Mouse (Mus musculus): ENCODE measurements at regions not wholly inside any gene's neighbourhood (a gene's known extent, or its start where the extent isn't known, plus 50 kb on each side); places are given as distances from the start of the nearest gene placed in this dataset.

DNA sequence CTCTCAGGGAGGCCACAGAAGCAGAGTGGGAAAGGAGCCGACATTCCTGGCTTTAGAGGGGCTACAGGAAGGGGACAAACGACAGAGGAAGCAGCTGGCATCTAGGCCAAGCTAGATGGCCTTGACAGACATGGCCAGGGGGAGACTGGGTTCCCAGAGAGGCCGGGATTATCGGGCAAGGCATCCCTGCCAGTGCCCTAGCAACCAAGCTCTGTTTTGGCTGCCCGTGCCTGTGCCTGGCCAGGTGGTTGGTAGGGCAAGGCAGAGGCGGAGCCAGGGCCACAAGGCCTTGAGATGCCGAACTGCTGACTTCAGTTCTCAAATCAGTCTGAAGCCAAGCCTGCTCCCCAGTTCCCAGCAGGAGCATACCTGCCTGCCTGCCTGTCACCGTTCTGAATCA lies 142.7 kb downstream of the Vegfa start:
- no peak for DNase-seq (ENCODE audit: low read depth)

DNA sequence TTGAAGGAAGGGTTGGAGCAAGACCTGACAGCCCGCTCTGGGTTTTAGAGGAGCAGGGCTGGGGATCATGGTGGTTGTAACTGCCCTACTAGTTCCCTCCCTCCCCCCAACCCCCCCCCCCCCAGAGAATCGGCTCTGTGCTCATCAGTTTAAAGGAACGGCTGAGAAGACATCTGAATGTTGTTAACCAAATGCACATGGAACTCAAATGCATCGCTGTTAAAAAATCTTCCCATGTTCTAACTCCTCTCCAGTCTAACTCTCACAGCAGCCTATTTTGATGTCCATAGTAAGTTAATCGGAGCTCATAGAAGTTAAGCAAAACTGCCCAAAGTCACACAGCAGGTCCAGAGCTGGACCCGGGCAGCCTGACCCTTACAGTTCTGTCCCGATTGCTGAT lies 143.1 kb downstream of the Vegfa start:
- DNase-seq (ENCODE audit: low read depth): peak; percentile 52

DNA sequence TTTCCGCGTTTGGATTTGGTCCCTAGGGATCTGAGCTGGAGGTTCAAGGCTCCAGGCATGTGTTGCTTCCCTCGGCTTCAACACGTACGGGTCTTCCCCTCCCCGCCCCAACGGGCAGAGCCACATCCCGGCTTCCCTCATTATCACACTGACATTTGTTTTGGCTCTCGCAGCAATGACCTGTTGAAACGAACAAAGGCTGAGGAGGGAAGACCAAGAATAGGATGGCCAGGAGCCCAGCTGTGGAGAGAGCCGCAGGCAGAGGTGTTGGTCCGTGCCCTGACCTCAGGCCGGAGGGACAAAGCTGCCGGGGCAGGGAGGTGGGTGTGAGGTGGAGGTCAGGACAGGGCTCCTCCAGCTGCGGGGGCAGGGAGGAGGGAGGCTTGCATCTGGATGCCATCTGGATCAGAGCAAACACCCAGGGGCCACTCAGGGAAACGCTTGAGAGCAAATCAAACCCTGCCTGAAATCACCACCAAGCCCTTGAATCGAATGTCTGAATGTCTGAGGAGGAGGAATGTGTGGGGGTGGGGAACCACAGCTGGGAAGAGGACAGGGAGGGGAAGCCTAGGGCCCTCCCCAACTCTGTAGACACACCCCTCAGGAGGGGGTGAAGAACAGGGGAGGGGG lies 145.6 kb downstream of the Vegfa start:
- peak; percentile 50 for DNase-seq (ENCODE audit: low read depth)

DNA sequence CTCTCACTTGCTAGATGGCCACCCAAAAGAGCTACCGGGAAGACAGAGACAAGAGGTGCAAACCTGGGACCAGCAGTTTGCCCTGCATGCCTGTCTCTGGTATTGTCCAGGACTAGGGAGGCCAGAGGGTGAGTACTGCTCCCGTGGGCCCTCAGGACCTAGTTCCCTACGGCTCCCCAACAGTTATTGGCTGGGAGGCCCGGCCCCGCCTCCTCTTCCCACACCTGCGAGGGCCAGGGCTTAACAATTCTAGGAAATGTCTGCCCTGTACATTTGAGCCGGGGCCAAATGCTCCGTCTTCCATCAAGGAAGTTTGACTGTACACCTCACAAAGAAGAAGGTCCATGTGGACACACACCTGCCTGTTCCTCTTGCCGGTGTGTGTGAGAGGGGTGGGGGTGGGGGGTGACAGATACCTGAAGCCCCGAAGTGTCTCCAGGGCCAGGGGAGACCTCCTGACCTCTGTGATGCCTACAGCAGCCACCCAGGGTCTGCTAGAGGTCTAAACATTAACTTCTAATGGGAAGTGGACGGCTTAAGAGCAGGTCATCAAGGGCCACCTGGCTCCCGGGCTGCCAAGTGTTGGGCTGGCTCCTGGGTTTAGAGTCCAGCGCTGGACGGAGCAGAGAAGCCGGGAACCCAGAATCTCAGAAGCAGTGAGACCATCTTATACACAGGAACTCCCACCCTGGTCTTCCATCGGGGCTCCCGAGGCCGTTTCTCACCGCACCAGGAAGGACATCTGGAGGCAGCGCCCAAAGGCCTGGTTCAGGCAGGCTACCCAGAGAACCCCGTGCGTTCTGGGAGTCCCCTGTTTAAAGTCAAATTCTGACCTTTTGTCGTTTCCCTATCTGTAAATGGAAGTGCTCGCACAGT lies 146.5 kb downstream of the Vegfa start:
- DNase-seq (ENCODE audit: low read depth): no peak

DNA sequence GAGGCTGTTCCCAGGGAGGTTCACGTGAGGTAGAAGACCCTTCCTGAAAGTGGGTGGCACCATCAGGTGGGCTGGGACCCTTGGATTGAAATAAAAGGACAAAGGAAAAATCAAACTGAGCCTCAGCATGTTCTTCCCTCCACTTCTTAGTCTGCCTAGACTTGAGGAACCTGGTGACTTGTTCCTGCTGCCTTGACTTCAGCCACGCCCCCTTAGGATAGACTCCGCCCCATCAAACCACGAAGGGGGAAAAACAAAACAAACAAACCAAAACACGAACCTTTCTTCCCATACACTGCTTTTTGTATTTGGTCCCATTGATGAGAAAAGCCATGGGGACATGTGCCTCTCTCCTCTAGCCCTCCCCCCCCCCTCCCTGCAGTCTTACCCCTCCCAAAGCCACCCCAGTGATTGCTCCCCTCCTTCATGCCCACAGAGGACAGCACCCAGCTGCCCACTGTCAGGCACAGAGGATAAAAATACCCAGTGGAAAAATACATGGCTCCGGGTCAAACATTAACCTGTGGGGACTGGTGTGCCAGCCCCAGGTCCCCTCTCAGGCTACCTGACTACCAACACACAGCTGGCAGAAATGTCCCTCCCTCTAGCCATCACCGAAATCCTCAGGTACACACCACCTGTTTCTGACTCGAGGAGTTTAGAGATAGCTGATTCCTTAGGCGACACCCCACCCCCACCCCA lies 148.0 kb downstream of the Vegfa start:
- DNase-seq (ENCODE audit: low read depth): no peak

DNA sequence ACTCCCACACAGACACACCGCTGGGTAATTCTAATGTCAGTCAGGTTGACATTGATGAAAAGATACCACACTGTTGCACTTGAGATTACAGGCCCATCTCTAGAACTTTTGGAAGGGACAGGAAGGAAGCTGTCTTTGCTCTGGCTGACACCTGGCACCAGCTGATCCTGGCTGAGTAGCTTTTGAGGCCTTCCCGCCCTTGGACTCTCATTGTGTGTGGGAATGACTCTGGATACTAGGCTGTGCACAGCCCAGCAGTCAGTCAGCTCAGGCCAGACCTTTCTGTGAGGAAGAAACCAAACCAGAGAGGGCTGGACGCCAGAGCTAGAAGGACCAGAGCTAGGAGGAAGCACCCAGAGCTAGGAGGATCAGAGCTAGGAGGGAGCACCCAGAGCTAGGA lies 149.0 kb upstream of the 1600014C23Rik start:
- no peak for DNase-seq (ENCODE audit: low read depth)

DNA sequence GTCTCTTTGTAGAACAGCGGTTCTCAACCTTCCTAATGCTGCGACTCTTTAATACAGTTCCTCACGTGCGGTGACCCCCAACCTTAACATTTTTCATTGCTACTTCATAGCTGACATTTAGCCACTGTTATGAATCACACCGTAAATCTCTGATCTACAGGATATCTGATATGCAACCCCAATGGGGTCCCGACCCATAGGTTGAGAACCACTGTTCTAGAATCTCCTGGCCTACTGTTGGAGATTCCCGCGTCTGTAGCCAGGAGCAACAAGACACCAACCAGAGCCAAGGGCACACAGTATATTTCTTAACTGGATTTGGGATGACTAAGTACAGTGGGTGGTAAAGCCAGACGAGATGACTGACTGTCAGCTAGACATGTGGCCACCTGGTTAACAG lies 147.6 kb upstream of the 1600014C23Rik start:
- peak; percentile 36 for DNase-seq (ENCODE audit: low read depth)

DNA sequence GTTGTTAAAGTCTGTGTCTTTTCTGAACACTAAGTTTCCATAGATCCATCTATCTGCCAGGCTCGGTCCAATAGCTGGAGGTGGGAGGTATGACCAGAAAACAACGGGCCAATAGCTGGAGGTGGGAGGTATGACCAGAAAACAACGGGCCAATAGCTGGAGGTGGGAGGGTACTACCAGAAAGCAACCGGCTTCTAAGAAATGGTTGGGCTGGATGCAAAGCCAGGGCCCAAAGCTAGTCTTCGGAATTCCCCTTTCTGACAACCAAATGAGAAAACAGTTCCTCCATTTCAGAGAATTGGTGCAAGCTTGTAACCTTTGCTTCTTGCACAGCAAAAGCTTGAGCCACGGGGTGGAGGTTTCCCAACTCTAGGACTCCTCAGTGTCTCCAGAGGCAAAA lies 147.1 kb upstream of the 1600014C23Rik start:
- DNase-seq (ENCODE audit: low read depth): peak; percentile 41

DNA sequence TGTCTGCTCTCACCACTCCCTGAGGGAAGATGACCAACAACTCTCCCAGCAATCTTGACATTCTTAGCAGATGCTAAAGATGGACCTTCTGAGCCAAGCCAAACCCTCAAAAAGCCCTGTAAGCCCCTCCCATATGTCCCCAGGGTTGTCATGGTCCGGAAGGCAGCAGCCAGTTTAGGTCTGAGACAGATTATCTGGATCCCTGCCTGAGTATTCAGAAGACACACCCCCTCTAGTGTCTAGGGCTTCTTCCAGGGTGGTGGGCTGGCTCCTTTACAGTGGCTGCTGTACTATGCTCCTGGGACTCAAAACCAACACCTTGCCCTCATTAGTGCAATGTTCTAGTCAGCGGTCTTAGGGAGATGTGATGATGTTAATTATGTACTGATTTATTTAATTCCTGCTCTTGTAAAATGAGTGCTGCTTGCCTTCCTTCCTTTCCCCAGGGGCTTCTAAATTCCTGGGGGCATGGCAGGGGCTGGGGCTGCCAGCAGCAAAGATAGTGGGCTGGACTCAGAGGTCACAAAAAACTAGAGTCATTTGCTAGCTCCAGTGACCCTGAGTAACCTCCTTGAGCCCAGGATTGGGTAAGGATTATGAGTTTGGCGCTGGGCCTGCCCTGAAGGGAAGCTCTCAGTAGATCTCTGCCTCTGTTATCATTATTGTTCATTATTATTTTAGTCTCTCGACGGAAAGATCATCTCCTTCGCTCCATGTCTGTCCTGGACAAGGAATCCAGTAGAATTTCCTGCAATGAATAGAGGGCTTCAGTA lies 146.0 kb upstream of the 1600014C23Rik start:
- DNase-seq (ENCODE audit: low read depth): no peak

DNA sequence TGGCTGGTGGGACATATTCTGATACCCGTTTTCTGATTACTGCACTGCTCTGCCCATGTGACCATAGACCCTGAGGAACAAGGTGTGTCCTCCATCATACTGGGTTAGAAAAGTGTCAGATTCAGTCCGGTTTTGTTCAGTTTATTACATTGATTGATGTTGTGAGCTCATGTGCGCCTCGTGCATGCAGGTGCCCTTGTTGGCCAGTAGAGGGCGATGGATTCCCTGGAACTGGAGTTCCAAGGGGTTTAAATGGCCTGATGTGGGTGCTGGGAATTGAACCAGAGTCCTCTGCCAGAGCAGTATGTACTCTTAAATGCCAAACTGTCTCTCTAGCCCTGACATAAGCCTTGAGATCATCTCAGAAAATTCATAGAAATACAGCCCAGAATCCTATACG lies 144.8 kb upstream of the 1600014C23Rik start:
- no peak for DNase-seq (ENCODE audit: low read depth)

DNA sequence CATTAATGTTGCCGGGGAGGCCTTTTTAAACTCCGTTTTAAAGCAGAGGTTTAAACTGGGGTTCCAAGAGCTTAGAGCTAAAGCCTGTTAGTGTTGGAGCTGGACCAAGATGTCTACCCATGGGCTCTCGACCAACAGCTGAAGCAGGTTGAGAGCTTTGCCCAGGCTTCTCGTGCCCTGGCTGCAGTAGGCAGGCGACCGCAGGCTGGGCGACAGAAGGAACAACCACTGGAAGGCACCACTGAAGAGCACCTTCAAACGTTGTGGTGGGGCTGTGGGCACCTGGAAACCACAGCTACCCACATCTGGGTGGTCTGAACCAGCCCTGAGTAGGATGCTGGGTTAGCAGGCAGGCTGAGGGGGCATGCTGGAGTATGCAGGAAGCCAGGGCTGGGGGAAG lies 141.7 kb upstream of the 1600014C23Rik start:
- no peak for DNase-seq (ENCODE audit: low read depth)

DNA sequence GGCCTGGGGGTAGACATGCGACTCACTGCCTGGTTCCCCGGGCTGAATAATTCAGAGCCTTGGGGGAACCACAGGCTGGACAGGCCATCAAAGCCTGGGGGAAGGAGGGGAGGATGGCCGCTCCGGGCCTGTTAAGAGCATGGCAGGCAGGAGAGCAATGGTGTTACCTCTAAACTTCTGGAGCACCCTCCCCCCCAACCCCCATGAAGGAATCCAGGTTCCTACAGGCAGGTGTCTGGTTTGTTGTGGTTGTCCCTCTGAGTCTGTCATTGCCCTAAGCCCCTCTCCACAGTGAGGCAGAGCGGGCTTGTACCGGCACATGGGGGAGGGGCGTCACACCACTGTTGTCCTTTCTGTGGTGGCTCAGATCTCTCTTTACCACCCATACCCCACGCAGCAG lies 140.4 kb upstream of the 1600014C23Rik start:
- no peak for DNase-seq (ENCODE audit: low read depth)

DNA sequence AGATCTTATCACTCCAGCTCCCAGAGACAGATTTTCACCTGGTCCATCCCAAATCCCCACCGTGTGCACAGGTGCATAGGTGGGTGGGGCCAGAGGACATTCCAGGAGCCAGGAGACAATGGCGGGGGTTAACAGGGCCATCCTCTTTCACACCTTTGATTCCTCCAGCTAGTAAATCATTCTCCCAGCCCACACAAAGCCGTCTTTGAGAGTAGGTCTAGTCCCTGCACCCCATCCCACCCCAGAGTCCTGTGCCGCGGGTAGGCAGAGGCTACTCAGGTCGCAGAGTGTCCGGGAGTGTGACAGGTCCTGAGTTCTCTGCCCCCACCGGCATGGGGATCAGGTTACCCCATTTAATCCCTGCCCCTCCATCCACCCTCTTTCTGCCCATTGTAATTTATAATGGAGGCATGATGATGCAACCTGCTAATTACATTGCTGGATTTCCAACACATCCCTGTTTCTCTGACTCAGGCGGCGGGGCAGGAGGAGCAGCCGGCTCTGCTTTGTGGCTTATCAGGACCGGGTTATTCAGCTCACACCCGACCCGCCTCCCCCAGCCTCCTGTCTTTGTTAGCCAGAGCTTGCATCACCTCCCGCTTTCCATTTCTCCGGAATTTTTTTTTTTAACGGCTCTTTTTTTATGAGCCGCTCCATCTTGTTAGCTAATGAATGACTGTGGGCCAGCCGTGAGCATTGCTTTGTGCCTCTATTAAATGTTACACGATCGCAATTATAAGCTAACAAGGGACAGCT lies 139.7 kb upstream of the 1600014C23Rik start:
- peak; percentile 80 for DNase-seq (ENCODE audit: low read depth)

DNA sequence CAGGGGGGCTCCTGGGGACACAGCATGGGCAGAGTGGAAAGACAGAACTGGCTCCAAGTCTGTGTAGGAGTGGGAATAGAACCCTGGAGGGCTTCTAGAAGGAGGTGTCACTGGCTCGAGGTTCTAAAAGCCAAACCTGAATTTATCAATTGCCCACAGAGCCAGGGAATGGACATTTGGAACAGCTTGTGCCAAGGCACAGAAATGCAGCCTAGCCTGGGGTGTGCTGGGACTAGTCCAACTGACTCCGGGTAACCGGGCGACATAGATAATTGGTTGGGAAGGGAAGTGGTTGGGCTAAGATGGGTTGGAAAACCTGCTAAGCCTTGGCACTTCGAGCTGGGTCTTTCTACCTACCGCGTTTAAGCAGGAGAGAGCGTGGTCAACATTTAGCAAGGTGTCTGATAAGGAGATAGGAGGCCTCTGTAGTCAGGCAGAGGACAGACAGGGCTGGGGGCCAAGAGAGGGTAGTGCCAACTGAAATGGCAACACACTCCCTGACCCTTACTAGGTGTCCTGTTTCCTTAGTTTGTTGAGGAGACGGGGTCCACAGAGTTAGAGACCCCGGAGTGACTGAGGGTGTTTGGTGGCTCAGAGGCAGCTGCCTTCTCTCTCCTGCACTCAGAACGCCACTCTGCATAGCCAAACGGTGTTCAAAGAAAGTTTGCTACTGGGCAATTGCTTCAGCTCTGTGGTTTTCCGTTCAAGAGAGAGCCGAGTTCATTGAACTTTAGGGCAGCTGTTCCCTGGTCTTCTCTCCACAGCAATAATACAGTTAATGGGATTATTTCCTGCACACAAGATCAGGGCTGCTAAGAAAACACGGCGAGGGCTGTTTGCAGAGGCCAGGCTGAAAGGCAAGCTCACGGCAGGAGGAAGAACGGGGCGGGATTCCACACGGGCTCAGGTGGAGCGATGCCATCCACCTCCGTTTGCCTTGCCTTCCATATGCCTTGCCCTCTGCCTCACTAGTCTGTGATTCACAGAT lies 138.3 kb upstream of the 1600014C23Rik start:
- no peak for DNase-seq (ENCODE audit: low read depth)

DNA sequence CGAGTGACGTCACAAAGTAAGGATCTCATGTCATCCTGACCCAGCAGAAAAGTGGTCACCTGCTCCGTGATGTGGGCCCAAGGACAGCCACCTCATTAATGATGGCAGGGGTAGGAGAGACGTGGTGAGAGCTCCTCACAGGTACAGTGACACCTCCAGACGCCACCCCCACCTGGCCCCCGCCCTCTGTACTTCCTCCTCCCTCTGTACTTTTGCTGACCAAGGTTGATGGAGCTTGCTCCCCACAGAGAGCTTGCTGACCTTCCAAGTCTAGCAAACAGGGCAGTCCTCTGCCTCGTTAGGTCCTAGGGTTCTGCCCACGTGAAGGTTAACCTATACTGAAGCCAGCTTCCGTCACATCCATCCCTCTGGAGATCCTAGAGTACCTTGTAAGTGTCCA lies 137.4 kb upstream of the 1600014C23Rik start:
- no peak for DNase-seq (ENCODE audit: low read depth)

DNA sequence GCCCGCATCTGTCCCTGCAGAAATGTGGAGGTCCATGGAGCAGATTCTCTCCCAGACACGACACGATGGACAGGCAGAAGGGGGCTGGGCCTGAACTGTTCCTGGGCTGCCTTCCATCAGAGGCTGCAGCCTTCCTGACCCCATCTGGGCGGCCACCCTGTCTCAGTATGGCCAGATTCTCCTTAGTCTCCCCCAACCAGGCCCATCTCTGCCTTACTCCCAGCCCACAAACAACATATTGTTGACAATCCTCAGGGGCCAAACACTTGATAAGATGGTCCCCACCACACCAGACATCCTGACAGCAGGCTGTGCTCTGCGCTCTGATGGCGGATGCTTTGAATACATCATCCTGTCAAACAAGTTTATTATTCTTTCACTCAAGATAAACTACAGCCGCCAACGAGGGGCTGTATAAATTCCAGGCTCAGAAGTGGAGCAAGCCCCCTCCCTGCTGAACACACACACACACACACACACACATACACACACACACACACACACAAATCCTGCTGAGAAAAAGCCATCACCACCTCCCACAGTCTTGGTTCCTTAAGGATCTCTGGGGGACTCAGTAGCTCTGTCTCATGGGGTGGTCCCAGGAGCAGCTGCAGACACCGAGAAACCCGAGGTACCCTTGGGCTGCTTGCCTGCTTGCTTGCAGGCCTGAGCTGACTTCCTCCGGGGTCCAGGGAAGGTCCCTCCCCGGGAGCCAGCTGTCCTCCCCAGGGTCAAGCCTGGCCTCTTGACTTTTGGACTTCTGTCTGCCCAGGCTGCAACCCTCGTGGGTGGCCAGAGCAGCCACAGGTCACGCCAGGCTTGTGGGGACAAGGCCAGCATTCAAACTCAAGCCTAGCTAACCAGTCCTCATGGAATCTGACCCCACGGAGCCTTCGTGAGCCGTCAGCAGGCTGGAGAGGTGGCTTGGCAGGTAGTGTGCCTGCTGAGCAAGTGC lies 135.6 kb upstream of the 1600014C23Rik start:
- DNase-seq (ENCODE audit: low read depth): no peak

DNA sequence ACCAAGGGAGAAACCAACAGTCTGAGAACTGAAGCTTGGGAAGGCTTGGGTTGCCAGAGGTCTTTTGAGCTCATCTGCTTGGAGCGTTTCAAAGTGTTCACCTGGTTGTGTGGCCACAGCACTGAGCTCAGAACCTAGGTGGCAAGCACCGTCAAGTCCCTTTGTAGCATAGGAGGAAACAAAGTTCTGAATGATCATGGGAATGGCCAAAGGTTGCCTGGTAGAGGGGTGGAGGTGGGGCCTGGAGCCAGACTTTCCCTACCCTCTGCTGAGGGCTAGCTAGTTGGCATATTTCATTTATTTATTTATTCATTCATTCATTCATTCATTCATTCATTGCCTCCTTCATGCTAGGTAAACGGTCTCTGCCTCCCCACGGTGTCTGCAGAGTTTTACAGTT lies 134.9 kb upstream of the 1600014C23Rik start:
- DNase-seq (ENCODE audit: low read depth): no peak

DNA sequence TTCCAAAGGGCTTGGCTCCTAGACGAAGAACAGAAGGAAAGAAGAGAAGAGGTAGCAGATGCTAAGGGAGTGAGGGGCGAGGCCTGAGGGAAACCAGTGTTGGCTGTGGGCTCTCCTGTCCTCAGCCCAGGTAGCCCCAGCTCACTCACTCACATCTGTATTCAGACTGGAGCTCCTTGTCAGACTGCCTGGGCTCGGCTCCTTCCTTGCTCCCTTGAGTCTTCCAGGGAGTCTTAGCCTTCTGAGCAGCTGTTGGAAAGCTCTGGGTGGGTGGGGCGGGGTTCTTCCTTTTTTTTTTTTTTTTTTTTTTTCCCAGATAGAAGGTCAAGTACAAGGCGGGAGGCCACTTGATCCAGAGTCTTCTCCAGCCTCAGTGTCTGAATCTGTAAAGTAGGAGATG lies 134.1 kb upstream of the 1600014C23Rik start:
- no peak for DNase-seq (ENCODE audit: low read depth)

All from NIH3T3 (cell line).